Mouse (Mus musculus) adrenal gland, adult 2 months (tissue): ENCODE measurements at regions not wholly inside any gene's neighbourhood (a gene's known extent, or its start where the extent isn't known, plus 50 kb on each side); places are given as distances from the start of the nearest gene placed in this dataset.
A peak's percentile ranks its signal among the peaks of the same experiment; 100 is the strongest.

ENCODE experiments used
- DNase-seq: peaks from one replicate; pipeline ENCODE4 v3.0.0; 2021

GRCm38 (mm10) chr3:151182132-151182531 lies 255.6 kb upstream of the Adgrl4 start:
- no peak for DNase-seq

GRCm38 (mm10) chr3:151192092-151192491 lies 245.6 kb upstream of the Adgrl4 start:
- DNase-seq, result no peak

- DNase-seq, result no peak
Observed at GRCm38 (mm10) chr3:151210978-151211377, 226.7 kb upstream of the Adgrl4 start.

DNA sequence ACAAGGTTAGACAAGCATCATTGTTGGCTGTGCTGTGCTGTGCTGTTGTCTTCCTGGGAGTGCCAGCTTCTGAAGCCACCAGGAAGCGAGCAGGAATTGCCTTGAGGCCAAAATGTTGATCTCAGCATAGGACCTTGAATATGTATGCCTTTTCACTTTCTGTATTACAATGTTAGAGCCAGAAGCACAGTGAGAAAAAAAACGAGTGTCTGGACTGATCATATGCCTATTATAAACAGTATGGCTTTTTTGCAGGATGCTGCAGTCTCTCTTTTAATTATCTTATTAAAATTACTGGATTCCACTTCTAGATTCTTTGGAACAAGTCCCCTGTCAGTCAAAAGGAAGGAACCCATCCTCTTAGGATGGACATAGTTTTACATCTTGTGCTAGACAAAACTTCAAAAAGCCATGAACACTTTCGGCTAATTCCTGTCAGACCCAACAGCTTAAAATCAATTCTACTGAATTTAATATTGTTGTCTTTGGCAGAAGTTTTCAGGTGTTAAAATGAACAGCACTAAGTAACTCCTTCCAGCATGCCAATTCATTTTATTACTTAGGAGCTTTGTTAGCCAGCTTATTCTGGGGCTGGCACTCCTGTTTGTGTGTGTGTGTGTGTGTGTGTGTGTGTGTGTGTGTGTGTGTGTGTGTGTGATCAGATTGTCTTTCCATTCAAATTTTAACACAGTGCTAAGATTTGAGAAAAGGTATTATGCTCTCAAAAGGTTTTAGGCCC lies 220.8 kb upstream of the Adgrl4 start:
- DNase-seq, result no peak

DNA sequence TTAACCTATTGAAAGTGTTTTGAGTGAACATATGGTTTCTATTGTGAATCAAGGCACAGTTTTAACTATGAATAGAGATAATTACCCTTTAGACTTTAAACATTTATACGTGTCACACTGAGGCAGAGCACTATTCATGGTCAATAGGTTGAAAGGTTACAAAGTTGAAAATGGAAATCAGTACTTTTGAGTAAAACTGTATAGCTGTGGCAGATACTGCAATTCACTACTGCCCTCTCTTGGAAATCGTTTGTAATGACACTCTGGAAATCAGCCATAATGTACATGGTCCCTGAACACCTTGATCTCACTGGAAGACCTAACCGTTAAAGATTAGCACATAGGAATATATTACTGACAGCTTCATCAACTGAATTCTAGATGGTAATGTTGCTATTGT lies 215.3 kb upstream of the Adgrl4 start:
- DNase-seq, result no peak

DNA sequence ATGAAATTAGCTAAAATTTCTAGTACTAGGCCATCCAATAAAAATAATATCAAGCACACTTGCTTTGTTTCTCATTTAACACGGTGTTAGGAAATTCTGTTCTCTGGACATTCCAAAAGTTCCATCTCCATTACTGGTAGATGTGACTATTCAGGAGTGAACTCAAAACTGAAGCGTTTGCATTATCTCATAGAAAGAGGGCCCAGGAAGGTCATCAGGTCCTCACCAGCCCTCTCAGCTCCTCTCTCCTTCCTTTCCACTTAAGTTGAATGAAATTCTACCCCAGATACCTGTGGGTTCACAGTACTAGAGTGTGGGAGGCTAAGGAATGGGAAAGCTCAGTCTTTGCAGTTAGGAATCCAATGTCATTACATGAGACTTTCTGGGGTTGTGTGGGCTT lies 185.2 kb upstream of the Adgrl4 start:
- DNase-seq, result no peak

DNA sequence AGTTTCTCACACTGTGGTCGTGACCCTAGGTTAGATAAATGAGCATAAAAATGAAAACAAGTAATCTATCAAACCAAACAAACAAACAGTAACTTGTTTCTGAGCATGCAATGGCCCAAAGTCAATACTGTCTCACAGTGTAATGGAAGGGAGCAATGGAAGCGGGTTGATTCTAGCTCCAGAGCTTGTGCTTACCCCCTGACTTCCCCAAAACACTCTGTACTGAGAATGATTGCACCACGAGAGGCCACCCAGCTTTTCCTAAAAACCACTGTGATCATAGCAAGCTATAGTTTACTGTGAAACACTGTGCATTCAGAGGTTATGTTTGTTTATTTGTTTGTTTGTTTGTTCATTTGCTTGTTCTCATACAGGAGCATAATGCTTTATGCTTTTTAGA lies 174.9 kb upstream of the Adgrl4 start:
- DNase-seq, result no peak

GRCm38 (mm10) chr3:151265658-151266057 lies 172.0 kb upstream of the Adgrl4 start:
- DNase-seq, result no peak

DNA sequence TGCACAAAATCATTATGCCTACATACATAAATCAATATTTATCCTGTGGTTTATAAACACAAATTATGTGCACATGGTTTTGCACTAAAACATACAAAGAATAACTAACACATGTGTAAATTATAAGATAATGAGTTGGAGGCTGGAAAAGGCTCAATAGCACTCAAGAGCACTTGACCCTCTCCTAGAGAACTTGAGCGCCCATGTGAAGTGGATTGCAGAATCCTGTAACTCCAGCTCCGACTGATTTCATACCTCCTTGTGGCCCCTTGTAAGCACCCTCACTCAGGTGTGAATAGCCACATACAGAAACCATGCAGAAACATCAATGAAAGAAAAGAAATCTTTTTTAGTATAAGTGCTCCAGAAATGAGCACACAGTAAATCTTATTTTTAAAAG lies 168.2 kb upstream of the Adgrl4 start:
- no peak for DNase-seq

- DNase-seq, result no peak
Observed at GRCm38 (mm10) chr3:151283829-151284228, 153.9 kb upstream of the Adgrl4 start.

DNA sequence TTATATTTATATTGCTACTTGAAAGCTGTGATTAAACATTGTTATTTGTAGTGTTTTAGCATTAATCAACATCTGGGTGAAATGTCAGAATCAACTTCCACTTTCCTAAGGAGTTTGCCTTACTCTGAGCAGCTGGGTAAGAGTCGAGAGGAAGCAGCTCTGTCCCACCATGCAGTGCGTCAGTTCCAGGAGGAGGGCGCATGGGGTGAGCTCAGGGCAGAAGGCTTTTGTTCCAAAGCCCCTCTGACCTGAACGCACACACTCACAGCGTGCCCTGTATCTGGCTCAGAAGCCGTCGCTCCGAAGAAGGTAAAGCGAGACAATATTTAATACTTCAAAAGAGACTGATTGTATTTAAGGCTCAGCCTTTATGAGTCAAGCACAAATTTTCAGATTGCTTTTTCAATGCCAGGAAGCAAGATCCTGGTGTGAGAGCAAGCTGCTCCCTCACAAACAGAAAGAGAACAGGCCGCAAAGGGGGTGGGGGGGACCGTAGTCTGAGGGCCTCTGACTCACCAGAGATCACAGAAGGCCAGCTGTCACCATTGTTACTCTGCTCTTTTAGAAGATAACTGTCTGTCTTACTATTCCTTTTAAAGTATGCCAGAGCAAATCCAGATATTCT lies 143.6 kb upstream of the Adgrl4 start:
- peak; percentile 79 for DNase-seq

- DNase-seq, result peak; percentile 5
Observed at GRCm38 (mm10) chr3:151294606-151295005, 143.1 kb upstream of the Adgrl4 start.

DNA sequence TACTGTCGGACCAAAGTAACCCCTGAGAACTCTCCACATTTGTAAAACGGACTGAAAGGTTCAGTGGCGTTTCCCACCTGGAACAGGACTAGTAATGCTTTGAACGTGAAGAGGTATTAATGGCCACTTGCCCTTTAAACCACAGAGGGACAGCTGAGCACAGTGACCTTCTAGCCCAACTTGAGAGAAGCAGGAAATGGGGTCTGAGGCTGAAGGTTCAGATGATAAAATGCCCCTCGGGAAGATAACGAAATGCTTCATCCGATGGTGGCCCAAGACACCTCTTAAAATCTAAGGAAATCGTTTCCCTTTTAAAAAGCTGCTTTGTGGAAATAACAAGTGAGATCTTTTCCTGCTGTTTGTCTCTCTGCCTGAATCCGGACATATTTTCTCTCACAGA lies 142.7 kb upstream of the Adgrl4 start:
- DNase-seq, result peak; percentile 24

GRCm38 (mm10) chr3:151298325-151298724 lies 139.4 kb upstream of the Adgrl4 start:
- DNase-seq, result peak; percentile 40

DNA sequence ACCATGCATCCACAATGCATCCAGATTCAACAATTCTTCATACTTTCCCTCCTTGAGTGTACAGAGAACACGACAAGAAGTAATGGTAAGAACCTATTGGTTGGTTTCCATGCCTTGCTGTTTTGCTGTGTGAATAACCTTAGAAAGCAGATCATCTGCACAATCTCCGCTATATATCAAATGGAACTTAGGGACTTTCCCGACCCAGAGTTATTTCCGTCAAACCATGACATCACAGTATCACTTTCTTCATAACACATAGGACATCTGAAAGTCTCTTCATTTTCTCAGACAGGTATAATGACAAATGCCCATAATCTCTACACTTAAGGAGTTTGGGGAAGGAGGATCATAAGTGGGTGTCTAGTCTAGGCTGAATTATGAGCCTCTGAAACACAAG lies 132.3 kb upstream of the Adgrl4 start:
- no peak for DNase-seq

- DNase-seq, result no peak
Observed at GRCm38 (mm10) chr3:151307975-151308374, 129.7 kb upstream of the Adgrl4 start.

GRCm38 (mm10) chr3:151323835-151324234 lies 113.9 kb upstream of the Adgrl4 start:
- peak; percentile 34 for DNase-seq

- no peak for DNase-seq
Observed at GRCm38 (mm10) chr3:151329801-151330200, 107.9 kb upstream of the Adgrl4 start.

- DNase-seq, result no peak
Observed at GRCm38 (mm10) chr3:151331906-151332305, 105.8 kb upstream of the Adgrl4 start.

GRCm38 (mm10) chr3:151332317-151332687 lies 105.4 kb upstream of the Adgrl4 start:
- no peak for DNase-seq

- no peak for DNase-seq
Observed at GRCm38 (mm10) chr3:151332688-151333452, 104.8 kb upstream of the Adgrl4 start.

- no peak for DNase-seq
Observed at GRCm38 (mm10) chr3:151333867-151334341, 103.8 kb upstream of the Adgrl4 start.

GRCm38 (mm10) chr3:151351481-151352090 lies 86.1 kb upstream of the Adgrl4 start:
- DNase-seq, result no peak
